Mouse (Mus musculus) kidney, adult 10 weeks (tissue): ENCODE data around the gene Vamp2. TPM values are rescaled to one million over a fixed set of nuclear protein-coding genes. Genes with fewer than 3 reads are reported as not detected.

Experiments used
- polyA plus RNA-seq: library from polyadenylated mRNA; stranded (reverse); fragments of 350-450 nt; fragmentation: Illumina TruSeq; extraction: RNeasy Lipid Tissue Mini Kit (QIAGEN cat#74804); gene quantifications from one replicate; pipeline ENCODE4 v1.2.3, GENCODE M21; 2014; ENCODE audit warnings: low read depth, low replicate concordance

Vamp2 gene
- 62.6 TPM for polyA plus RNA-seq

GRCm38 (mm10) chr11:69088103-69088855 lies at the start of gene Vamp2:
Gene Vamp2 (plus strand): TSS chr11:69088490.

GRCm38 (mm10) chr11:69045531-69046394 lies 42.5 kb upstream of the Vamp2 start, which contains the start of gene Aurkb:
Gene Aurkb (plus strand): TSS chr11:69045647.

DNA sequence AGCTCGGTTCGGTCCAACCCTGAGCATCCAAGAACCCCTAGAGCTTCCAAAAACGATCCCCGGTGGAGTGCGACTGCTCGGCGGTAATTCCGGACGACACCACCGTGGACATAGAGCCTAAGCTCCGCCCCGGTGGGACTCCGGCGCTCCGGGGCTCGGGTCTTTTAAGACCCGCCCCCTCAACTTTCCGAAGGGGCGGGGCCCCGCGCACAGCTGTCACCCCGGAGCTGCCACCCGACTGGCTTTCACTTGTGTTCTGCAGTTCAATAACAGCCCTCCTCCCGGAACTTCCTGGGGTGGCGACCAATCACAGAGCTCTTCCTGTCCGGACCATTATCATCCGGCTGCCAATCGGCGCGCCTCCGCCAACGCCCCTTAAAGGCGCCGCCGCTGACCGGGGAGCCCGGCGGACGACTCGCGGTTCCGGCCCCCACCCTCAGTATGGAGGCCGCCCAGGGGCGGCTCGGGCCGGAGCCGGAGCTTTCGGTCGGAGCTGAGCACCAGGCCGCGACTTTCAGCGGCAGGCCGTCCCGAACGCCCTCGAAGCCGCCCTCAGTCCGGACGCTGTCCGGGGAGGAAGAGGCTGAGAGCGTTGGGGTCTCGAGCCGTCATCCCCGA lies 28.8 kb upstream of the Vamp2 start, which contains the start of gene Borcs6:
Gene Borcs6 (plus strand): TSS at position 361 of the 618 bp plus-strand sequence.

DNA sequence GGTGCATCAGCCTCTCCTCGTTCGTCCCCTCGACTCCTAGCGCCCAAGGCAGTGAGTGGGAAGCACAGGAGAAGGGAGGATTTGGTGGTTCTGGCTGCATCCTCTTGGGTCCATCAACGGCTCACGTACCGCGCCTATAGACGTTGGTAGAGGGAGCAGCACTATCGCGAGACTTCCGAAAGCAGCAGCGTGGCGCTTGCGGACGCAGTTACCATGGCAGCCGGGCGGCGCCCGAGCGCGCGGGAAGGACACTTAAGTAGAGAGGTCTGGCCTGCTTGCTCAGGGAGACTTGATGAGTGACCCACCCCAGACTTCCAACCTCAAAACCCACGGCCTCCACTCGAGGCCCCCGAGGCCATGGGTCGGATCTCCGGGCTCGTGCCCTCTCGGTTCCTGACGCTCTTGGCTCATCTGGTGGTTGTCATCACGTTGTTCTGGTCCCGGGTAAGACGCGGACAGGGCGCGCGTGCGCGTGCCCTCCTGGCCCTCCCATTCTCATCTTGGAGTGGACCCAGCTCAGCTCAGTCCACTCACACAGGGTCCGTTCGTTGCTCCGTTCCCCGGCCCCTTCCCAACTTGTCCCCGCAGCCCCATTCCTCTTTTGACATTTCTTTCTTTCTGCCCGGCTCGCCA lies 17.6 kb upstream of the Vamp2 start, which contains the start of gene Tmem107:
Gene Tmem107 (plus strand): TSS at position 217 of the 633 bp plus-strand sequence.

DNA sequence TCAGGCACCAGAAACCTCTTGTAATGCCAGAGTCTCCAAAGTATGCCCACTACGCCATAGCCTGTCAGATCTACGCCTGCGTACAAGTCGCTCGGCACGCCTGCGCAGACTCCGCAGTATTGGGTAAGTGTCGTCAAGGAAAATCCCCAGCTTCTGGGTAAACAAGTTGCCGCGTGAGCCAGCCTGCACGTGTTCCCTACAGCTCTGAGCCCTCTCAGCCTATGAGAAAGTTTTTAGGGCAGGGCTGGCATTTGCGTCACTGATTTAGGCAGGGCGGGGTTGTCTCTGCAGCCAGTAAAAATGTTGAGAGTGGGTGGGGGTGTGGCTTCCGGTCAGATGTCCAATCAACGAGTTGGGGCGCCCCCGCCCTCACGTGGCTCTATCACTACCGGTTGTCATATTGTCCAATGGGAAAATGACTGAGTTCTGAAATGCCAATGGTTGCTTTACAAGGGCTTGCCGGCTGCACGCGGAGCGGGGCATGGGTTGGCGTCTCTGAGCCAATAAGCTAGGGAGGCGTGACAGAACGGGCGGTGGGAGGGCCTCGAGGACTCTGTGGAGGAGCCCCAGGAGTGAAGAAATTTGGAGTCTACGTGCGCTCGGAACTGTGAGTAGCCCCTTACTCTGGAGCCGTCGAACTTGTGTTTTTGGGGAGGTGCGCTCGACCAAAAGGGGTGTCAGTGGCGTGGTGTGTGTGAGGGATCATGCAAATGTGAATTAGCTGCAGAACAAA lies 6.6 kb downstream of the Vamp2 start, which contains the start of gene Per1:
Gene Per1 (plus strand): TSS at position 521 of the 733 bp plus-strand sequence.

GRCm38 (mm10) chr11:69120221-69121000 lies 32.1 kb downstream of the Vamp2 start, which contains the start of gene Hes7:
Gene Hes7 (plus strand): TSS chr11:69120404.

GRCm38 (mm10) chr11:69122336-69122951 lies 34.2 kb downstream of the Vamp2 start, which contains the start of gene 9130213A22Rik:
Gene 9130213A22Rik (minus strand): TSS chr11:69122589.

DNA sequence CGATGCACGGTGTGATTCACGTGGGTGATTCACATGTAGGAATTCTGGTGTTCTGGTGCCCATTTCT lies 37.4 kb downstream of the Vamp2 start, which contains the start of gene Aloxe3:
Gene Aloxe3 (plus strand): TSS at position 45 of the 67 bp plus-strand sequence.

Other genes starting within 250 kb of the Vamp2 start
- gene Ndel1, start 216.6 kb upstream of the Vamp2 start, polyA plus RNA-seq, result 251 TPM
- not detected for gene Rnf222, start 199.9 kb upstream of the Vamp2 start, polyA plus RNA-seq
- 170 TPM for gene Rpl26, start 186.9 kb upstream of the Vamp2 start, polyA plus RNA-seq
- gene Odf4, start 161.4 kb upstream of the Vamp2 start, polyA plus RNA-seq, result 0.65 TPM
- 3.4 TPM for gene Arhgef15, start 131.0 kb upstream of the Vamp2 start, polyA plus RNA-seq
- 21.4 TPM for gene Slc25a35, start 120.4 kb upstream of the Vamp2 start, polyA plus RNA-seq
- gene Rangrf, start 113.3 kb upstream of the Vamp2 start, polyA plus RNA-seq, result 11.7 TPM
- gene Pfas, start 80.0 kb upstream of the Vamp2 start, polyA plus RNA-seq, result 7.2 TPM
- 3.9 TPM for gene Ctc1, start 72.6 kb upstream of the Vamp2 start, polyA plus RNA-seq
- gene Aurkb, start 42.8 kb upstream of the Vamp2 start, polyA plus RNA-seq, result 0.24 TPM
- gene Borcs6, start 28.8 kb upstream of the Vamp2 start, polyA plus RNA-seq, result 2.9 TPM
- 3.8 TPM for gene Tmem107, start 17.7 kb upstream of the Vamp2 start, polyA plus RNA-seq
- gene Per1, start 6.7 kb downstream of the Vamp2 start, polyA plus RNA-seq, result 0.24 TPM
- gene Hes7, start 31.9 kb downstream of the Vamp2 start, polyA plus RNA-seq, result not detected
- not detected for gene 9130213A22Rik, start 34.1 kb downstream of the Vamp2 start, polyA plus RNA-seq
- not detected for gene Aloxe3, start 37.4 kb downstream of the Vamp2 start, polyA plus RNA-seq
- not detected for gene Alox12b, start 68.5 kb downstream of the Vamp2 start, polyA plus RNA-seq
- not detected for gene Alox8, start 109.4 kb downstream of the Vamp2 start, polyA plus RNA-seq
- not detected for gene Gucy2e, start 148.5 kb downstream of the Vamp2 start, polyA plus RNA-seq
- 1.6 TPM for gene Cntrob, start 235.3 kb downstream of the Vamp2 start, polyA plus RNA-seq
- gene Trappc1, start 235.5 kb downstream of the Vamp2 start, polyA plus RNA-seq, result 43.8 TPM
- 0.40 TPM for gene Kcnab3, start 237.8 kb downstream of the Vamp2 start, polyA plus RNA-seq